Mouse (Mus musculus) stomach, embryonic 16.5 days (tissue): ENCODE results near the gene Fzd1. TPM values are rescaled to one million over a fixed set of nuclear protein-coding genes. Genes with fewer than 3 reads are reported as not detected.

Experiments used
- ATAC-seq: fragments of 200-750 bp; cut with Nextera tagmentation; 2 replicates; pipeline ENCODE4 v1.8.0; 2017; ENCODE audit warnings: moderate number of reproducible peaks, moderate TSS enrichment; ENCODE audit not compliant: insufficient read depth, low FRiP score
- H3K27ac ChIP-seq: fragments of 300-500 bp; sonication (generic); 2 replicates; pipeline ENCODE4 v1.5.1; 2014; ENCODE audit warnings: low read length
- H3K27me3 ChIP-seq: fragments of 300-500 bp; sonication (generic); 2 replicates; pipeline ENCODE4 v1.6.1; 2014; ENCODE audit warnings: low read length, control low read depth, mixed read lengths; ENCODE audit not compliant: control insufficient read depth, insufficient read depth
- H3K36me3 ChIP-seq: fragments of 300-500 bp; sonication (generic); 2 replicates; pipeline ENCODE4 v1.6.1; 2014; ENCODE audit warnings: low read length; ENCODE audit not compliant: control insufficient read depth, insufficient read depth
- H3K4me1 ChIP-seq: fragments of 300-500 bp; sonication (generic); 2 replicates; pipeline ENCODE4 v1.6.1; 2014; ENCODE audit warnings: low read length, control low read depth, mixed read lengths; ENCODE audit not compliant: control insufficient read depth, insufficient read depth
- H3K4me2 ChIP-seq: fragments of 300-500 bp; sonication (generic); 2 replicates; pipeline ENCODE4 v1.6.1; 2014; ENCODE audit warnings: low read depth, low read length, mixed read lengths
- H3K4me3 ChIP-seq: fragments of 300-500 bp; sonication (generic); replicated peaks from 2 replicates; pipeline ENCODE4 v1.5.1; 2014; ENCODE audit warnings: mild to moderate bottlenecking, low read length
- H3K9ac ChIP-seq: fragments of 300-500 bp; sonication (generic); 2 replicates; pipeline ENCODE4 v1.6.1; 2014; ENCODE audit warnings: low read length
- H3K9me3 ChIP-seq: fragments of 300-500 bp; sonication (generic); replicated peaks from 2 replicates; pipeline ENCODE4 v1.6.1; 2016; ENCODE audit warnings: low read length, control low read depth; ENCODE audit not compliant: control insufficient read depth
- WGBS: fragments of 180-500 bp; shearing (Covaris S2); extraction: QIAGEN DNeasy Blood & Tissue Kit; methylation state at CpG from one replicate; pipeline ENCODE4 v1.1.7; 2014; 5-methylcytosine and 5-hydroxymethylcytosine counted together
- microRNA-seq: library from miRNA; unstranded; fragments of <30 nt; microRNA quantifications from one replicate; pipeline ENCODE4, GENCODE M21; 2016
- polyA plus RNA-seq: library from polyadenylated mRNA; unstranded; fragments of >200 nt; fragmentation: Nextera tagmentation; extraction: Ambion mirVana; gene quantifications from 2 replicates; pipeline ENCODE4 v1.2.1, GENCODE M21; 2015

Gene Fzd1
- polyA plus RNA-seq, 1 experiment from 2014 or later: 17.5 TPM

DNA sequence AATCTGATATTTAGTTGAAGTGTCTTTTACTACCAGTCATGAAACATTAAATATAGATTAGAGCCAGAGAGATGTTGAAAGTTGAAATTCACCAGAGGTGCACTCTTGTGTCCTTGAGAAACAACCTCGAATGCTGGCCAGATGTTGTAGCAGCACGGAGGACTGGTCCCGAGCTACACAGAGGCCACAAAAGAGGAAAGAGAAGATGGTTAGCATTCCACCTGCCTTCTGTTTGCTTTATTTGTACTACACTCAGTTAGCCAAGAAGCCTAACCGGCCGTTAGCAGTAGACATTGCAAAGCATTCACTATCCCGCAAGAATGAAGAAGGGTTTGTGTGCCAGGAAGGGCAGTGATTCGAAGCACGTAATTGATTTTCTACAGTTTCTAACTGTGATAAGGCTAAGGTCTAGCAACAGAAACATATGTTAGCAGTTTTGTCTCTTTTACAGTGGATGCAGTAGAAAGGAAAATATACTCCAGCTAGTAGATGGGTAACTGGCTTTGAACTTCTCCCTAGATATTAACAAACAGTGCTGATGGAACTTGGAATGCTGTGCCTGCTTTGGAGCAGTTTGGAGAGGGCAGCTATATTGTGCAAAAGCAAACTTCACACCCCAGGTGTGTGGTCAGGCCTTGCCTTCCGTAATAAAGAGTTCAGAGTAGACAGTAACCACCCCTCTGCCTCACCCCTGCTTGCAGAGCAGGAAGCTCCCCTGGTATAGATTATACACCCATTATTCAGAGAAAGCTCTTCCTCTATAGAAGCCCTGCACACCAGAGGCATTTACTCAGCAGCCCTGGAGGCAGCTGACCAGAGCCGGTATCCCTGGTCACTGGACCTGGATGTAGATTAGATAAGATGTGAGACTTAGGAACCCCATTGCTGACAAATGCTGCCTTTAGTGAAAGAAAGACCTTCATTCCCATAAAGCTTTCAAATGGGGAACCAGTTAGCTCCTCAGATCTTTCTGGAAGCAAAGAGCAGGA, 25.3 kb downstream of the Fzd1 start:
- Histone ChIP-seq H3K9me3 (no peaks in the 10 kb centered on the region), H3K9ac (no peak overlapping the region), H3K4me3 (no peak overlapping the region), H3K27me3 (no peaks in the 10 kb centered on the region), H3K4me2 (no peak overlapping the region), H3K36me3 (no peaks in the 10 kb centered on the region), H3K4me1 (0 out of 2 replicates have a peak, but pooled peaks cover 5% of the 10 kb centered on the region), H3K27ac (no peak overlapping the region)
- ATAC-seq: no peak
- 49% methylated on average over 10 of the region's 10 CpGs for WGBS

DNA sequence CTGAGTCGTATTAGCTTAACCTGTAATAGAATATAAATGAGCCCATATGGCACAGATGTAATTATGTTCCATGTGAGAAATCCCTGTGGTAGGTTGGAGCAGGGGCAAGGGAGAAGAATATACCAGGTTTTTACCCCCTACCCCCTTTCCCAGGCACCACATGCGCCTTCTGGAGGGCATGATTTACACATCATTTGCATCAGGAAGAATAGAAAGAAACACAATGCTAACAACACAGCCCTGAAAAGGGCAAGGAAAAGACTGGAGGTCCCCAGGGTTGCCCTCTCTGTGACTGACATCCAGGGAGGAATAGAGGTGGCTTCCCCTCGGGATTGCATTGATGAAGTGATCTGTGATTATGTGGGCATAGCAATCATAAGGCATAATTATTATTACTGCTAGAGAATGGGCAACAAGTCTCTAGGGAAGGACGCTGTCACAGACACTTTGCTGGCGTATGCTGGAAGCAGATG, 26.1 kb downstream of the Fzd1 start:
- Histone ChIP-seq H3K4me1 (0 out of 2 replicates have a peak, but pooled peaks cover 5% of the 10 kb centered on the region), H3K9ac (no peak overlapping the region), H3K27ac (no peak overlapping the region), H3K4me2 (no peak overlapping the region), H3K36me3 (no peaks in the 10 kb centered on the region), H3K27me3 (no peaks in the 10 kb centered on the region), H3K9me3 (no peaks in the 10 kb centered on the region), H3K4me3 (no peak overlapping the region)
- no peak for ATAC-seq
- 78% methylated on average over 5 of the region's 5 CpGs for WGBS

DNA sequence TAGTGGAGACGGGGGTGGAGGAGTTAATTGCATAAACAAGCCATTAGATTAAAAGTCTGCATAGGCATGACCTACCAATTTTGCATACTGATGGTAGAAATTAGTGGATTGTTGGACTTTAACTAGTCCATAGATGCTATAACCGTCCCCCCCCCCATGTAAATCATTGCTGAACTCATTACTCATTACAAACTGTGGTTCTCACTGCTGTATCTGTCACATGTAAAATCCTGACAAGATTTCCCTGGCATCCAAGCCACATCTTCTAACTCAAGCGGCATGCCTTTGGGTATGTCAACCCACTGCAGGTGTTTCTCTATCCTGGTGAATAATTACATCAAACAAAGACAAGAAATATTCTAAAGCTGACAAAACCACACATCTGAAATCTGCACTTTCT, 26.8 kb downstream of the Fzd1 start:
- Histone ChIP-seq H3K9me3 (no peaks in the 10 kb centered on the region), H3K4me1 (0 out of 2 replicates have a peak, but pooled peaks cover 5% of the 10 kb centered on the region), H3K36me3 (no peaks in the 10 kb centered on the region), H3K4me3 (no peak overlapping the region), H3K4me2 (no peak overlapping the region), H3K27me3 (no peaks in the 10 kb centered on the region), H3K9ac (no peak overlapping the region), H3K27ac (no peak overlapping the region)
- WGBS: 79% methylated on average over 3 of the region's 3 CpGs
- no peak for ATAC-seq

Small RNA genes lying within 50 kb of the gene (microRNA-seq; reads per million reads assigned to microRNA genes)
- gene Gm44483: not detected
